Mouse (Mus musculus): ENCODE measurements around the gene Vps13d. TPM values are rescaled to one million over a fixed set of nuclear protein-coding genes. Genes with fewer than 3 reads are reported as not detected.

The Vps13d gene
- total and polyA plus RNA-seq, 2 experiments from 2014 or later, result 9.0 to 42.6 TPM

DNA sequence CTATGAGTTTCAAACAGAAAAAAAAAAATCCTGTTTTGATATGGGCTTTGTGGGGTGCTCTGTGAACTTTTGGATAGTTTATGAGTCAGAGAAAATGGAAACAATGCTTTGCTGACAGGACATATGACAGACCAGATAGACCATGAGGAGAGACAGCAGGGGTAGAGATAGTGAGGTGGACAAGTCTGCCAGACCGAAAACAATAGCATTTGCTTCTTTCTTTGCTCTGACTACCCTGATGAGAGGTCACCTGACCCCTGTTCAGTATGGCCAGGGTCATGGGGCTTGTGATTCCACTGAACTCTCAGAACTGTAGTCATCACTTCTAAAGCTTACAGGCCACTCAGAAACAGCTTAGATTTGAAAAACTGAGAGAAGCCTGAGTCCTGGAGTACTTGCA, 217.7 kb downstream of the Vps13d start:
- 41% methylated on average over 1 of the region's 1 CpGs for WGBS
- H3K4me1 ChIP-seq (ENCODE audit: control insufficient read depth, insufficient read depth), result peaks cover 41% of the 10 kb centered on the region
- no peak for DNase-seq (ENCODE audit: low spot score)

DNA sequence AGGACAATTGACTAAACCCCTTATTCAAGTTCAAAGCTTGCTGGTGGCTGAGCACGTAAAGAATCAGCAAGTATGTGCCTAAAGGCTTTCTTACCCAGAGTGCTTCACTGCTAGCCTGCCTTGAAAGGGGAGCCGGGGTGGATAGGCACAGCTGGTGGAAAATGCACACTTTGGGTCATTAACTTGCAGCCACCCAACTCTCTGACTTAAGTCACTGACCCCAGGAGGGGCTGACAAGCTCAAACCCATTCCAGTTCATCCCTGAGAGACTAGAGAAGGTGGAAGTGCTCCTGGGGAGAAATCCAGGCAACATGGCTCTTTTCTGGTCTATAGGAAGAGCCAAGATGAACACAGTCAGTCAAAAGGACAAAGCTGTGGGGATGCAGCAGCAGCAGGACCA, 219.3 kb downstream of the Vps13d start:
- no peak for ATAC-seq (ENCODE audit: insufficient read depth, low read depth)
- H3K9ac ChIP-seq (replicated peaks; ENCODE audit: low read depth, low read length), result no peak overlapping the region
- 85% methylated on average over 2 of the region's 2 CpGs for WGBS

More for the DNA sequence above, 217.7 kb downstream of the Vps13d start:
- H3K4me2 ChIP-seq (ENCODE audit: low read depth, low read length), result no peak overlapping the region
- no peak overlapping the region for H3K4me3 ChIP-seq (ENCODE audit: low read depth, low read length)
- ATAC-seq (ENCODE audit: insufficient read depth, low read depth), result no peak
- H3K27me3 ChIP-seq (ENCODE audit: control insufficient read depth, insufficient read depth, low read length), result no peaks in the 10 kb centered on the region
- H3K27ac ChIP-seq (ENCODE audit: low read depth), result no peak overlapping the region
- H3K36me3 ChIP-seq (replicated peaks; ENCODE audit: control insufficient read depth, insufficient read depth, low read length), result peaks cover 13% of the 10 kb centered on the region; the same call in 1 of the 2 replicates
- no peaks in the 10 kb centered on the region for H3K9me3 ChIP-seq (replicated peaks; ENCODE audit: control insufficient read depth, low read length)
- TF ChIP-seq EP300 (IDR thresholded peaks at IDR 0.05; ENCODE audit: low read depth) (no peak), CTCF (IDR thresholded peaks at IDR 0.05; ENCODE audit: low read depth) (no peak)
- H3K9ac ChIP-seq (replicated peaks; ENCODE audit: low read depth, low read length), result no peak overlapping the region

DNA sequence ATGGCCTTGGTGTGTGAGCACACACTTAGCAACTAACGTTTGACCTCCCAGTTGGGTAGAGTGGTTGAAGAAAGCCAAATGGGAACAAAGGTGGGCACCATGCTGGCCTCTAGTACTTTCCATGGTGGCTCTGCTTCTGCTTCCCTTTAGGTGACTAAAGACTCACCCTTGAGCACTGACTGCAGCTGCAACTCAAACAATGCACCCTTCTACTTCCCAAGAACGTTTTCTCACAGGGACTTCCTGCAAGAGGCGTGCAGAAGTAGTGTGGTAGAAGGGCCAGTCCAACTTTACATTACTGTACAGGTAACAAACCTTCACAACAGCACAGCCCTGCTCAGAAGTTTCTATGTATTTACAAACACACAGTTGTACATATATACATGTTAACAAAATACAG, 220.3 kb downstream of the Vps13d start:
- WGBS, result 72% methylated on average over 3 of the region's 3 CpGs
- Histone ChIP-seq H3K9ac (replicated peaks; ENCODE audit: low read depth, low read length) (no peak overlapping the region), H3K9me3 (replicated peaks; ENCODE audit: control insufficient read depth, low read length) (no peaks in the 10 kb centered on the region), H3K27me3 (ENCODE audit: control insufficient read depth, insufficient read depth, low read length) (no peaks in the 10 kb centered on the region), H3K4me2 (ENCODE audit: low read depth, low read length) (no peak overlapping the region), H3K4me1 (ENCODE audit: control insufficient read depth, insufficient read depth) (peaks cover 18% of the 10 kb centered on the region), H3K4me3 (ENCODE audit: low read depth, low read length) (no peak overlapping the region), H3K27ac (ENCODE audit: low read depth) (no peak overlapping the region), H3K36me3 (replicated peaks; ENCODE audit: control insufficient read depth, insufficient read depth, low read length) (peaks cover 13% of the 10 kb centered on the region; the same call in 1 of the 2 replicates)
- ATAC-seq (ENCODE audit: insufficient read depth, low read depth) (no peak), DNase-seq (ENCODE audit: low spot score) (no peak)
- TF ChIP-seq EP300 (IDR thresholded peaks at IDR 0.05; ENCODE audit: low read depth), result no peak
- TF ChIP-seq CTCF (IDR thresholded peaks at IDR 0.05; ENCODE audit: low read depth), result no peak

More for the DNA sequence above, 219.3 kb downstream of the Vps13d start:
- Histone ChIP-seq H3K27me3 (ENCODE audit: control insufficient read depth, insufficient read depth, low read length) (no peaks in the 10 kb centered on the region), H3K4me3 (ENCODE audit: low read depth, low read length) (no peak overlapping the region), H3K27ac (ENCODE audit: low read depth) (no peak overlapping the region), H3K4me2 (ENCODE audit: low read depth, low read length) (no peak overlapping the region), H3K4me1 (ENCODE audit: control insufficient read depth, insufficient read depth) (peaks cover 27% of the 10 kb centered on the region), H3K36me3 (replicated peaks; ENCODE audit: control insufficient read depth, insufficient read depth, low read length) (peaks cover 13% of the 10 kb centered on the region; the same call in 1 of the 2 replicates), H3K9me3 (replicated peaks; ENCODE audit: control insufficient read depth, low read length) (no peaks in the 10 kb centered on the region)
- no peak for DNase-seq (ENCODE audit: low spot score)
- no peak for TF ChIP-seq CTCF (IDR thresholded peaks at IDR 0.05; ENCODE audit: low read depth)
- no peak for TF ChIP-seq EP300 (IDR thresholded peaks at IDR 0.05; ENCODE audit: low read depth)

- H3K9me3 ChIP-seq (replicated peaks; ENCODE audit: control insufficient read depth, low read length), result no peaks in the 10 kb centered on the region
- H3K4me1 ChIP-seq (ENCODE audit: control insufficient read depth, insufficient read depth), result peaks cover 10% of the 10 kb centered on the region; the same call in 1 of the 2 replicates
- no peak for TF ChIP-seq EP300 (IDR thresholded peaks at IDR 0.05; ENCODE audit: low read depth)
- TF ChIP-seq CTCF (IDR thresholded peaks at IDR 0.05; ENCODE audit: low read depth), result no peak
- no peak overlapping the region for H3K4me3 ChIP-seq (ENCODE audit: low read depth, low read length)
- 69% methylated on average over 6 of the region's 6 CpGs for WGBS
- ATAC-seq (ENCODE audit: insufficient read depth, low read depth), result no peak
- peaks cover 13% of the 10 kb centered on the region; the same call in 1 of the 2 replicates for H3K36me3 ChIP-seq (replicated peaks; ENCODE audit: control insufficient read depth, insufficient read depth, low read length)
- no peak overlapping the region for H3K4me2 ChIP-seq (ENCODE audit: low read depth, low read length)
- no peak overlapping the region for H3K9ac ChIP-seq (replicated peaks; ENCODE audit: low read depth, low read length)
- no peak overlapping the region for H3K27ac ChIP-seq (ENCODE audit: low read depth)
- no peaks in the 10 kb centered on the region for H3K27me3 ChIP-seq (ENCODE audit: control insufficient read depth, insufficient read depth, low read length)
- DNase-seq (ENCODE audit: low spot score), result no peak
These were observed 221.7 kb downstream of the Vps13d start for GRCm38 (mm10) chr4:144972948-144973720.

DNA sequence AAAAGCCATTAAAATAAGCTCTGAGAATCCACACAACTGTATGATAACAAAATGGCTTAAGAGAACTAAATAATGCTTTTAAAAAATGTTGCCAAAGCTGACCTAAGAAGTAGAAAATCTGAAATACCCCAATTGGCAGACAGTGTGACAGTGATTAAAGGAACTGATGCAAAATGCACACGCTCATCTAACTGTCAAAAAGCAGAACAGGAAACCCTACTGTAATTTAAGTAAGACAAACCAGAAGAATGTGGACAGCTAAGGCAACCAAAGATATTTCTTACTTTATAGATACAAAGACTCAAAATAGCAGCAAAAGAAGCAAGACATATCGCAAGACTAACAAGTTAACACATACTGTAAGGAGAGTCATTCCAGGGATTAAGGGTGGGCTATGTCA, 223.8 kb downstream of the Vps13d start:
- no peak for TF ChIP-seq EP300 (IDR thresholded peaks at IDR 0.05; ENCODE audit: low read depth)
- no peak for TF ChIP-seq CTCF (IDR thresholded peaks at IDR 0.05; ENCODE audit: low read depth)
- H3K36me3 ChIP-seq (replicated peaks; ENCODE audit: control insufficient read depth, insufficient read depth, low read length), result 0 out of 2 replicates have a peak, but pooled peaks cover 13% of the 10 kb centered on the region
- H3K4me1 ChIP-seq (ENCODE audit: control insufficient read depth, insufficient read depth), result peaks cover 5% of the 10 kb centered on the region; the same call in 1 of the 2 replicates
- no peak overlapping the region for H3K4me3 ChIP-seq (ENCODE audit: low read depth, low read length)
- H3K9ac ChIP-seq (replicated peaks; ENCODE audit: low read depth, low read length), result no peak overlapping the region
- WGBS, result 83% methylated on average over 2 of the region's 2 CpGs
- H3K27ac ChIP-seq (ENCODE audit: low read depth), result no peak overlapping the region
- no peaks in the 10 kb centered on the region for H3K27me3 ChIP-seq (ENCODE audit: control insufficient read depth, insufficient read depth, low read length)
- H3K4me2 ChIP-seq (ENCODE audit: low read depth, low read length), result no peak overlapping the region
- DNase-seq (ENCODE audit: low spot score) (no peak), ATAC-seq (ENCODE audit: insufficient read depth, low read depth) (no peak)
- no peaks in the 10 kb centered on the region for H3K9me3 ChIP-seq (replicated peaks; ENCODE audit: control insufficient read depth, low read length)
